Mouse (Mus musculus): ENCODE data around the gene Rnf148. TPM values are rescaled to one million over a fixed set of nuclear protein-coding genes. Genes with fewer than 3 reads are reported as not detected.

Gene Rnf148
- total and polyA plus RNA-seq, 3 experiments: not detected

GRCm38 (mm10) chr6:23637081-23637480 is 17.9 kb downstream of the Rnf148 start:
- dilution Hi-C loops (cut with MboI; ENCODE audit: extremely low pct_ligation_motif_present, extremely low pct_unique_long_range_greater_than_20kb, low sequenced_read_pairs) (no loop called here), in situ Hi-C loops (cut with MboI; ENCODE audit: low pct_ligation_motif_present, low pct_unique_long_range_greater_than_20kb, low sequenced_read_pairs) (no loop called here)
- no peak overlapping the region for H3K9ac ChIP-seq (ENCODE audit: insufficient read depth, low read depth)

GRCm38 (mm10) chr6:23635208-23635607 is 19.7 kb downstream of the Rnf148 start:
- Histone ChIP-seq H3K4me2 (ENCODE audit: insufficient read depth, low read depth, poor library complexity, severe bottlenecking) (no peak overlapping the region), H3K4me1 (ENCODE audit: control insufficient read depth in 1 of 2, insufficient read depth in 2 of 2) (no peaks in the 10 kb centered on the region), H3K27me3 (replicated peaks) (no peaks in the 10 kb centered on the region), H3K4me3 (replicated peaks in 1 of 3; ENCODE audit: low read depth in 2 of 3, low read length in 2 of 3, poor library complexity in 1 of 3) (no peak overlapping the region), H3K36me3 (replicated peaks in 1 of 2; ENCODE audit: control insufficient read depth in 1 of 2, insufficient read depth in 1 of 2, low read length in 1 of 2) (no peaks in the 10 kb centered on the region), H3K9me3 (replicated peaks; ENCODE audit: low read length) (no peaks in the 10 kb centered on the region), H3K9ac (ENCODE audit: insufficient read depth, low read depth) (no peak overlapping the region), H3K27ac (ENCODE audit: insufficient read depth, low read depth) (no peak overlapping the region), H3K79me2 (replicated peaks; ENCODE audit: control insufficient read depth, extremely low read depth, insufficient read depth, poor library complexity, severe bottlenecking) (no peaks in the 10 kb centered on the region)
- no peak for TF ChIP-seq HCFC1 (IDR thresholded peaks at IDR 0.05; ENCODE audit: low read depth, low read length)
- no peak for TF ChIP-seq ZC3H11A (IDR thresholded peaks at IDR 0.05; ENCODE audit: low read depth, low read length)
- no peak for TF ChIP-seq ZMIZ1 (IDR thresholded peaks at IDR 0.05; ENCODE audit: low read depth, low read length)
- TF ChIP-seq USF2 (conservative IDR thresholded peaks at IDR 0.05; ENCODE audit: low read depth, low read length): no peak
- no peak for TF ChIP-seq MAFK (IDR thresholded peaks at IDR 0.05; ENCODE audit: insufficient replicate concordance, low read length)
- TF ChIP-seq JUND (conservative IDR thresholded peaks at IDR 0.05; ENCODE audit: low read depth, low read length): no peak
- TF ChIP-seq BHLHE40 (IDR thresholded peaks at IDR 0.05; ENCODE audit: low read depth, low read length): no peak
- no peak for TF ChIP-seq IRF4 (IDR thresholded peaks at IDR 0.05; ENCODE audit: low read depth, low read length)
- no peak for TF ChIP-seq TCF12 (IDR thresholded peaks at IDR 0.05; ENCODE audit: low read depth, low read length)
- TF ChIP-seq MAZ (IDR thresholded peaks at IDR 0.05; ENCODE audit: low read depth, low read length): no peak
- TF ChIP-seq ETS1 (conservative IDR thresholded peaks at IDR 0.05; ENCODE audit: low read depth, low read length): no peak
- TF ChIP-seq ZNF384 (IDR thresholded peaks at IDR 0.05; ENCODE audit: low read depth, low read length): no peak
- in situ Hi-C loops (cut with MboI; ENCODE audit: low pct_ligation_motif_present, low pct_unique_long_range_greater_than_20kb, low sequenced_read_pairs): no loop called here
- dilution Hi-C loops (cut with MboI; ENCODE audit: extremely low pct_ligation_motif_present, extremely low pct_unique_long_range_greater_than_20kb, low sequenced_read_pairs): no loop called here
- no peak for DNase-seq (ENCODE audit: extremely low read depth)

More at GRCm38 (mm10) chr6:23637081-23637480, 17.9 kb downstream of the Rnf148 start:
- TF ChIP-seq USF1 (IDR thresholded peaks at IDR 0.05; ENCODE audit: low read depth, low read length) (no peak), ETS1 (conservative IDR thresholded peaks at IDR 0.05; ENCODE audit: low read depth, low read length) (no peak), ZNF384 (IDR thresholded peaks at IDR 0.05; ENCODE audit: low read depth, low read length) (no peak), MAX (IDR thresholded peaks at IDR 0.05; ENCODE audit: low read length) (no peak), MAZ (IDR thresholded peaks at IDR 0.05; ENCODE audit: low read depth, low read length) (no peak), BHLHE40 (IDR thresholded peaks at IDR 0.05; ENCODE audit: low read depth, low read length) (no peak), GABPA (IDR thresholded peaks at IDR 0.05; ENCODE audit: insufficient replicate concordance, low read depth, low read length) (no peak), IRF4 (IDR thresholded peaks at IDR 0.05; ENCODE audit: low read depth, low read length) (no peak), POLR2AphosphoS2 (IDR thresholded peaks at IDR 0.05; ENCODE audit: low read depth, low read length) (no peak), MAFK (IDR thresholded peaks at IDR 0.05; ENCODE audit: insufficient replicate concordance, low read length) (no peak), POLR2A (IDR thresholded peaks at IDR 0.05; ENCODE audit: low read depth, low read length) (no peak), KAT2A (IDR thresholded peaks at IDR 0.05; ENCODE audit: insufficient replicate concordance, low read length) (no peak), SIN3A (IDR thresholded peaks at IDR 0.05; ENCODE audit: low read length) (no peak)
- H3K27me3 ChIP-seq (replicated peaks): no peaks in the 10 kb centered on the region
- no peak for DNase-seq (ENCODE audit: extremely low read depth)
- H3K79me2 ChIP-seq (replicated peaks; ENCODE audit: control insufficient read depth, extremely low read depth, insufficient read depth, poor library complexity, severe bottlenecking): no peaks in the 10 kb centered on the region
- H3K27ac ChIP-seq (ENCODE audit: insufficient read depth, low read depth): no peak overlapping the region
- no peaks in the 10 kb centered on the region for H3K9me3 ChIP-seq (replicated peaks; ENCODE audit: low read length)
- H3K4me1 ChIP-seq (ENCODE audit: control insufficient read depth in 1 of 2, insufficient read depth in 2 of 2): no peaks in the 10 kb centered on the region
- H3K4me2 ChIP-seq (ENCODE audit: insufficient read depth, low read depth, poor library complexity, severe bottlenecking): no peak overlapping the region
- H3K4me3 ChIP-seq (replicated peaks in 1 of 3; ENCODE audit: low read depth in 2 of 3, low read length in 2 of 3, poor library complexity in 1 of 3): no peak overlapping the region
- H3K36me3 ChIP-seq (replicated peaks in 1 of 2; ENCODE audit: control insufficient read depth in 1 of 2, insufficient read depth in 1 of 2, low read length in 1 of 2): no peaks in the 10 kb centered on the region
